Mouse (Mus musculus): ENCODE results near the gene Dhx15. TPM values are rescaled to one million over a fixed set of nuclear protein-coding genes. Genes with fewer than 3 reads are reported as not detected.

Gene Dhx15
- polyA plus RNA-seq, 1 experiment from 2014 or later = 96.9 TPM

DNA sequence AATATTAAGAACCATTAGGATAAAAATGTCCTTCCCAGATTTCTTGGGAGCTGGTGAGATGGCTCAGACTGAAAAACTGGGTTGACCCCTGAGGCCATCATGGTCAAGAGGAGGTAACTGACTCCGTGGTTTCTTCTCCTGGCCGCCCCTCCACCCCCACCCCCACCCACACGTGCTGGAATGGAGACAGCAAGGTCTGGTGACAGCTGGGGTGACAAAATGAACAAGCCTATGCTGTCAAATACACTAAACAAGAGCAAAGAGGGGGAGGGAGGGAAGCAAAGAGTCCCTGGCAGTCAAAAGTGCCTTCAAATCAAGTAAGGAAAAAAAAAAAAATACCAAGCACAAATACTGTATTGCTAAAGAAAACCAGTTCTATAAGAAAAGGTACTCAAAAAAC lies 2.1 kb downstream of the Dhx15 start:
- Histone ChIP-seq H3K27ac (ENCODE audit: low read depth, low read length) (no peak overlapping the region), H3K4me1 (ENCODE audit: control insufficient read depth, insufficient read depth, low read length) (peaks cover 8% of the 10 kb centered on the region; the same call in 1 of the 2 replicates), H3K36me3 (ENCODE audit: control insufficient read depth, insufficient read depth, low read length) (no peaks in the 10 kb centered on the region), H3K9me3 (ENCODE audit: control insufficient read depth, low read length) (no peaks in the 10 kb centered on the region), H3K9ac (ENCODE audit: low read length) (no peak overlapping the region), H3K4me2 (ENCODE audit: low read depth) (peak overlapping the region; percentile 64), H3K27me3 (ENCODE audit: control insufficient read depth, insufficient read depth, low read length) (no peaks in the 10 kb centered on the region), H3K4me3 (ENCODE audit: low read depth, low read length) (peak overlapping the region; percentile 98)
- WGBS = 45% methylated on average over 3 of the region's 3 CpGs
- ATAC-seq (ENCODE audit: insufficient read depth, low FRiP score, low TSS enrichment) (no peak), DNase-seq (ENCODE audit: low spot score) (no peak)

DNA sequence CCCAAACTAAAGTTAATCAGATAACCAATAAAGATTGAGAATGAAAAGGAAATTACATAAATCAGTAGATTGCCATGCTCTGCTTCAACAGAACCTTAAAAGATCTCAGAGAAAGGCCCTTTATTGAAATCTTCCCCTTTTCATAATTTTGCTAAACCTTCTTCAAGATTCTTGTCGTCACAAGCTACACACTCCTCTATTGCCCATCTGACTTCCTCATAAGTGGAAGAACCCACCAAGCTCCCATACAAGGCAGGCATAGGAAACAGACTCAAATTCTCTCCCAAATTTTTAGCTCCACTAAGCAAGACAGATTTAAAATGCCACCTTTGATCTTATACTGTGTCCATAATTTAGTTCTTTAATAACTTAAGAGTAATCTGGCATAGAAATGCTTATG lies 13.0 kb downstream of the Dhx15 start:
- ATAC-seq (ENCODE audit: insufficient read depth, low FRiP score, low TSS enrichment) (no peak), DNase-seq (ENCODE audit: low spot score) (no peak)
- H3K27me3 ChIP-seq (ENCODE audit: control insufficient read depth, insufficient read depth, low read length) = no peaks in the 10 kb centered on the region
- no peaks in the 10 kb centered on the region for H3K4me1 ChIP-seq (ENCODE audit: control insufficient read depth, insufficient read depth, low read length)
- H3K4me2 ChIP-seq (ENCODE audit: low read depth) = no peak overlapping the region
- 89% methylated on average over 1 of the region's 1 CpGs for WGBS
- no peaks in the 10 kb centered on the region for H3K36me3 ChIP-seq (ENCODE audit: control insufficient read depth, insufficient read depth, low read length)
- no peak overlapping the region for H3K27ac ChIP-seq (ENCODE audit: low read depth, low read length)
- no peaks in the 10 kb centered on the region for H3K9me3 ChIP-seq (ENCODE audit: control insufficient read depth, low read length)
- H3K9ac ChIP-seq (ENCODE audit: low read length) = no peak overlapping the region
- H3K4me3 ChIP-seq (ENCODE audit: low read depth, low read length) = no peak overlapping the region

DNA sequence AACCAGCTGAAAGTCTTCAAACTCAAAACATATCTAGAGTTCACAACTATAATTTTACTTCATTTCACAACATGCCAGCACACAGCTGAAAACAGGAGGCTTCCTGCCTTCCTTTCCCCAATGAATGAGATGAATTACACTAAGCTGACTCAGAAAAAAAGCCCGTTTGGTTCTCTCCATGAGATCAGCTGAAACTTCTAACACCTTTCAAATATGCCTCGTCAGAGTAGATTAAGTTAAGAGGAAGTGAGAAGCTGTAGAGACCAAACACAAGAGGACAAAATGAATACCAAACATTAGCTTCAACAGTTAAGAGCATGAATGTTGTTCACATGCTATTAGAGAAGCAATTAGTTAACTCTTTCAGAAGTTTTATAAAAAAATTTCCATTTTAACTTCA lies 21.8 kb downstream of the Dhx15 start:
- no peaks in the 10 kb centered on the region for H3K9me3 ChIP-seq (ENCODE audit: control insufficient read depth, low read length)

DNA sequence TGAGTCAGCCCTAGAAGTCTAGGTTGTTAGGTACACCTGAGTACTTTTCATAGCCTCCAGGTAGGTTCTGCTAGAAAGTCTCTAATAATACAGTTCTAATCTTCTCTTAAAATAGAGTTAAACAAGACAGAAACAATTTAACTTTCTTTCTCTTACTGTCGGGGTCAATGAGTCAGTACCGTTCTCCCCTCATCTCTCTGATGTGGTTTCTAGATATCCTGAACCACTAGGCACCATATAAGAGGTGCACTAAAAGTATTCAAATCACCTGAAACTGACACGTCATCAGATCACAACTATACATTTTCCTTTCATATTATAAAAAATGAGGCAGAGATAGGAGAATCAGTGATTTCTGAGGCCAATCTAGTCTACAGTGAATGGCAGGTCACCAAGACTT lies 41.2 kb downstream of the Dhx15 start:
- Histone ChIP-seq H3K4me1 (ENCODE audit: control insufficient read depth, insufficient read depth, low read length) (no peaks in the 10 kb centered on the region), H3K9ac (ENCODE audit: low read length) (no peak overlapping the region), H3K4me2 (ENCODE audit: low read depth) (no peak overlapping the region), H3K27me3 (ENCODE audit: control insufficient read depth, insufficient read depth, low read length) (no peaks in the 10 kb centered on the region), H3K9me3 (ENCODE audit: control insufficient read depth, low read length) (no peaks in the 10 kb centered on the region), H3K36me3 (ENCODE audit: control insufficient read depth, insufficient read depth, low read length) (peaks cover 2% of the 10 kb centered on the region; the same call in 1 of the 2 replicates), H3K27ac (ENCODE audit: low read depth, low read length) (no peak overlapping the region), H3K4me3 (ENCODE audit: low read depth, low read length) (no peak overlapping the region)
- 96% methylated on average over 3 of the region's 3 CpGs for WGBS
- ATAC-seq (ENCODE audit: insufficient read depth, low FRiP score, low TSS enrichment) (no peak), DNase-seq (ENCODE audit: low spot score) (no peak)

More for the DNA sequence above, 21.8 kb downstream of the Dhx15 start:
- peaks cover 5% of the 10 kb centered on the region for H3K36me3 ChIP-seq (ENCODE audit: control insufficient read depth, insufficient read depth, low read length)
- ATAC-seq (ENCODE audit: insufficient read depth, low FRiP score, low TSS enrichment) (no peak), DNase-seq (ENCODE audit: low spot score) (no peak)
- H3K27ac ChIP-seq (ENCODE audit: low read depth, low read length) = no peak overlapping the region
- no peak overlapping the region for H3K9ac ChIP-seq (ENCODE audit: low read length)
- no peaks in the 10 kb centered on the region for H3K27me3 ChIP-seq (ENCODE audit: control insufficient read depth, insufficient read depth, low read length)
- H3K4me2 ChIP-seq (ENCODE audit: low read depth) = no peak overlapping the region
- 67% methylated on average over 2 of the region's 2 CpGs for WGBS
- no peak overlapping the region for H3K4me3 ChIP-seq (ENCODE audit: low read depth, low read length)
- H3K4me1 ChIP-seq (ENCODE audit: control insufficient read depth, insufficient read depth, low read length) = no peaks in the 10 kb centered on the region

DNA sequence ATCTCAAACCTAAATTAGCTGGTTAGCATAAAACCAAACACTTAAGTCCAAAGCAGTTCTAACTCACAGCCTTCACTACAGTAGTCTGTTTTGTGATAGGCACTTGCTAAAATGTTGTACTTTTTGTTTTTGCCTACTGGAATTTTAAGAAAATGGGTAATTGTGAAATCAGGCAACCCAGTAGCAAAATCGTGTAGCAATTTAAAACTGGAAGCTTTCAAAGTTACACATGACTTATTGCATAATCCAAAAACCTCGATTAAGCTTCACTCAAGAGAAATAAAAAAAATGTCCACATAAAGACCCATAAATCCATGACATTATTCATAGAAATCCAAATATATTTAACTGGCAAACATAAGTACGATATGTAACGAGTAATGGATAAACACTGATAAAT lies 43.2 kb downstream of the Dhx15 start:
- Histone ChIP-seq H3K27me3 (ENCODE audit: control insufficient read depth, insufficient read depth, low read length) (no peaks in the 10 kb centered on the region), H3K27ac (ENCODE audit: low read depth, low read length) (no peak overlapping the region), H3K4me2 (ENCODE audit: low read depth) (no peak overlapping the region), H3K4me1 (ENCODE audit: control insufficient read depth, insufficient read depth, low read length) (no peaks in the 10 kb centered on the region), H3K36me3 (ENCODE audit: control insufficient read depth, insufficient read depth, low read length) (peaks cover 2% of the 10 kb centered on the region), H3K9ac (ENCODE audit: low read length) (no peak overlapping the region), H3K4me3 (ENCODE audit: low read depth, low read length) (no peak overlapping the region), H3K9me3 (ENCODE audit: control insufficient read depth, low read length) (no peaks in the 10 kb centered on the region)
- ATAC-seq (ENCODE audit: insufficient read depth, low FRiP score, low TSS enrichment) = no peak
- WGBS = 96% methylated on average over 4 of the region's 4 CpGs
- DNase-seq (ENCODE audit: low spot score) = no peak

DNA sequence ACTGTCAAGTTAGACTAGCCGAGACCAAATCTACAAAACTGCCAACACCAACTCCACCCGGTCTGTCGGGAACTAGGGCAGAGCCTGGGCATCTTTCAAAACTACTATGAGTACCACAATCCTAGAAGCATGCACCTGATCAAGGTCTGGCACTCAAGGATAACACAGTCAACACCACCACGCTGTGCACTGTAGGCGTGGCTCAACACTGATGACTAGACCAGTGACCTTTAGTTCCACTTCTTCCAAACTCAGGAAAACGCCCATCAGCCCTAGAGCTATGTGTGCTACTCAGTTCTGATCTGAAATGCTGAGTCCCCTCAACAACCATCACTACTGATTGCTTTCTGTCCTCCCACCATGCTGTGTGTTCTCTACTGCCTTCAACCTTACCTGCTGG lies 44.6 kb downstream of the Dhx15 start:
- 92% methylated on average over 6 of the region's 6 CpGs for WGBS
- Histone ChIP-seq H3K9ac (ENCODE audit: low read length) (no peak overlapping the region), H3K4me3 (ENCODE audit: low read depth, low read length) (no peak overlapping the region), H3K27me3 (ENCODE audit: control insufficient read depth, insufficient read depth, low read length) (no peaks in the 10 kb centered on the region), H3K4me2 (ENCODE audit: low read depth) (no peak overlapping the region), H3K27ac (ENCODE audit: low read depth, low read length) (no peak overlapping the region), H3K9me3 (ENCODE audit: control insufficient read depth, low read length) (no peaks in the 10 kb centered on the region), H3K36me3 (ENCODE audit: control insufficient read depth, insufficient read depth, low read length) (peaks cover 2% of the 10 kb centered on the region), H3K4me1 (ENCODE audit: control insufficient read depth, insufficient read depth, low read length) (no peaks in the 10 kb centered on the region)
- DNase-seq (ENCODE audit: low spot score) (no peak), ATAC-seq (ENCODE audit: insufficient read depth, low FRiP score, low TSS enrichment) (no peak)

DNA sequence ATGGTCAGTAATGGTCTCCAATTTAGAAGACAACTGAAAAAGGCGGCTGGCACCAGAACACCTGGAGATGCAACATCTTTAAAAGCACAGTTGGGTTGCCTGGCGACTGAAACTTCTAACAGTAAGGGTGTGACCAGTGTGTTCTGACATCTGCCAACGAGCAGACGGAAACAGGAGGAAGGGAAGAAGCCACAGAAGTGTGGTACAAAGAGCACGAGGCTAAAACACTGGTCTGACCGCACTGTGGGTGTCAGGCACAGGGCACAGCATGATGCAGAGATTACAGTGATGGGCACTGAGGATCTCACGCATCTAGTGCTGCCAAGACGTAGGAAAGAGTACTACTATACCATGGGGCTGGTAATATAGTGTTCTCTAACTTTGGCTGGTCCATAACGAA lies 48.4 kb downstream of the Dhx15 start:
- no peaks in the 10 kb centered on the region for H3K9me3 ChIP-seq (ENCODE audit: control insufficient read depth, low read length)
- H3K36me3 ChIP-seq (ENCODE audit: control insufficient read depth, insufficient read depth, low read length) = peaks cover 2% of the 10 kb centered on the region
- ATAC-seq (ENCODE audit: insufficient read depth, low FRiP score, low TSS enrichment) = no peak
- 88% methylated on average over 9 of the region's 9 CpGs for WGBS
- no peaks in the 10 kb centered on the region for H3K4me1 ChIP-seq (ENCODE audit: control insufficient read depth, insufficient read depth, low read length)
- no peak overlapping the region for H3K9ac ChIP-seq (ENCODE audit: low read length)
- H3K27ac ChIP-seq (ENCODE audit: low read depth, low read length) = no peak overlapping the region
- no peak overlapping the region for H3K4me2 ChIP-seq (ENCODE audit: low read depth)
- H3K4me3 ChIP-seq (ENCODE audit: low read depth, low read length) = no peak overlapping the region
- H3K27me3 ChIP-seq (ENCODE audit: control insufficient read depth, insufficient read depth, low read length) = no peaks in the 10 kb centered on the region
- no peak for DNase-seq (ENCODE audit: low spot score)

DNA sequence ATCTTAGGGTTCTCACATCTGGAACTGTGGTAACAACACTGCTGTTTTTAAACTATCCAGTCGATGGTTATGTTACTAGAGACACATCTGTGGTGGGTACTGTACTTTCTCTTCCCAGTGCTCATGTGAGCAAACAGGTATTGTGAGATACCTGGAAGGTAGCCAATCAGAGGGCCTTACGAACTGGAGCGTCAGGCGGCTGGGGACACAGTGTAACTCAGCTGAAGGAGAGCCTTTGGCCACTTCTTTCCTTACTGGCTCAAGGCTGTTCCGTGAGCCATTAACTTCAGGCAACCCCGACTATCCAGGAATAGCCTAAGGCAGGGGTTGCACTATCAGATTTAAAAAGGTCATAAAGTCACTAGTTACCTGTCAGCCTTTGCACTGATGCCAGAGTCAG lies 51.5 kb downstream of the Dhx15 start:
- Histone ChIP-seq H3K4me1 (ENCODE audit: control insufficient read depth, insufficient read depth, low read length) (no peaks in the 10 kb centered on the region), H3K27me3 (ENCODE audit: control insufficient read depth, insufficient read depth, low read length) (no peaks in the 10 kb centered on the region), H3K36me3 (ENCODE audit: control insufficient read depth, insufficient read depth, low read length) (peaks cover 2% of the 10 kb centered on the region), H3K4me3 (ENCODE audit: low read depth, low read length) (no peak overlapping the region), H3K9ac (ENCODE audit: low read length) (no peak overlapping the region), H3K27ac (ENCODE audit: low read depth, low read length) (no peak overlapping the region), H3K9me3 (ENCODE audit: control insufficient read depth, low read length) (no peaks in the 10 kb centered on the region), H3K4me2 (ENCODE audit: low read depth) (no peak overlapping the region)
- WGBS = 93% methylated on average over 6 of the region's 6 CpGs
- DNase-seq (ENCODE audit: low spot score) = no peak
- no peak for ATAC-seq (ENCODE audit: insufficient read depth, low FRiP score, low TSS enrichment)

DNA sequence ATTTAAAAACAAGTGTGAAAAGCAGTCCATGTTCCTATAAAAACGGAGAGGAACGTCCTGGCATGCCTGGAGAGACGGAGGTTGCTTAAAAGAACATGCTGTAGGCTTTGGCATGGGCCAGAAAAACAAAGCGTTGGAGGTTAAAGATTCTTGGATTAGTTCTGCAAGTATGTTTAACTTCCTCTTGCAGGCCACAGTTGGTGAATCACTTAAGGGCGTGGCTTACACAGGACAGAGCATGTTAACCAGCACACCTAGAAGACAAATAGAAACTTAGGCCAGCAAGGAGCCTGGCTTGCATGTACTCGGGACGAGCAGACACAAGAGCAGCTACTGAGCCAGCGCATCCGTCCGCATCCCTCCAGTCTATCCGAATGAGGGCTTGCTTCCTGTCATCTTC lies 52.2 kb downstream of the Dhx15 start:
- Histone ChIP-seq H3K36me3 (ENCODE audit: control insufficient read depth, insufficient read depth, low read length) (peaks cover 2% of the 10 kb centered on the region), H3K9ac (ENCODE audit: low read length) (no peak overlapping the region), H3K9me3 (ENCODE audit: control insufficient read depth, low read length) (no peaks in the 10 kb centered on the region), H3K4me3 (ENCODE audit: low read depth, low read length) (no peak overlapping the region), H3K4me1 (ENCODE audit: control insufficient read depth, insufficient read depth, low read length) (no peaks in the 10 kb centered on the region), H3K27me3 (ENCODE audit: control insufficient read depth, insufficient read depth, low read length) (no peaks in the 10 kb centered on the region), H3K27ac (ENCODE audit: low read depth, low read length) (no peak overlapping the region), H3K4me2 (ENCODE audit: low read depth) (no peak overlapping the region)
- 92% methylated on average over 11 of the region's 11 CpGs for WGBS
- DNase-seq (ENCODE audit: low spot score) = no peak
- ATAC-seq (ENCODE audit: insufficient read depth, low FRiP score, low TSS enrichment) = no peak
